Mouse (Mus musculus): ENCODE results near the gene Ipo7. TPM values are rescaled to one million over a fixed set of nuclear protein-coding genes. Genes with fewer than 3 reads are reported as not detected.
A peak's percentile ranks its signal among the peaks of the same experiment; 100 is the strongest.
"Not testable (repeated sequence)": the region's sequence is repeated elsewhere in the genome, so short reads cannot be mapped to it uniquely, and the experiment has no call there.

The Ipo7 gene
- 42.4 and 45.1 TPM in 2 replicates for polyA plus RNA-seq (2016; fragmentation: Nextera tagmentation; extraction: Ambion mirVana)

DNA sequence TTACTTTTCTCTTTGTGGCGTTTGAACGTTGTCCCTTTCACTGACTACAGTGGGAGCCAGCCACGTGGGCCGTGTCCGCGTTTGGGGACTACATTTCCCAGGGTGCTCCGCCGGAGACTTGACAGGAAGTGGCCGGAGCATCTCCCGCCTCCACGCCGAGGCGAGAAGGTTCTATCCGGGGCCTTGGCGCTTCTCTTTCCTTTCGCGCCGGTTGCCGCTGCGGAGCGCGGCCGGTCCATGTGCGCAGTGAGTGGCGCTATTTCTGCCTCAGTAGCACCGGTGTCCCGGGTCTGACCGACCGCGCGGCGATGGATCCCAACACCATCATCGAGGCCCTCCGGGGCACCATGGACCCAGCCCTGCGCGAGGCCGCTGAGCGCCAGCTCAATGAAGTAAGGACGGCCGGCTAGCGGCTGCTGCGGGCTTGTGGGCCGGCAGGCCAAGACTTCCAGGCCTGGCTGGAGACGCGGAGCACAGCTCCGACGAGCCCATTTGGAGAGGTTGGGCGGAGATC lies at the start of gene Ipo7:
Ipo7 (plus strand) TSS at position 158 of the 514 bp plus-strand sequence.
- under 1% methylated on average over 48 of the region's 48 CpGs for WGBS
- ATAC-seq (ENCODE audit: insufficient number of reproducible peaks, insufficient read depth, low FRiP score, low TSS enrichment): peak; percentile 94
- Histone ChIP-seq H3K4me1 (no peaks in the 10 kb centered on the region; the same call in 1 of the 2 replicates), H3K4me3 (peak within 1 kb of the TSS; percentile 99), H3K27me3 (no peaks in the 10 kb centered on the region), H3K9ac (peak within 1 kb of the TSS; percentile 97), H3K27ac (peak within 1 kb of the TSS; percentile 95), H3K4me2 (replicated peaks) (peak within 1 kb of the TSS; percentile 58), H3K36me3 (no peaks in the 10 kb centered on the region), H3K9me3 (no peaks in the 10 kb centered on the region)

DNA sequence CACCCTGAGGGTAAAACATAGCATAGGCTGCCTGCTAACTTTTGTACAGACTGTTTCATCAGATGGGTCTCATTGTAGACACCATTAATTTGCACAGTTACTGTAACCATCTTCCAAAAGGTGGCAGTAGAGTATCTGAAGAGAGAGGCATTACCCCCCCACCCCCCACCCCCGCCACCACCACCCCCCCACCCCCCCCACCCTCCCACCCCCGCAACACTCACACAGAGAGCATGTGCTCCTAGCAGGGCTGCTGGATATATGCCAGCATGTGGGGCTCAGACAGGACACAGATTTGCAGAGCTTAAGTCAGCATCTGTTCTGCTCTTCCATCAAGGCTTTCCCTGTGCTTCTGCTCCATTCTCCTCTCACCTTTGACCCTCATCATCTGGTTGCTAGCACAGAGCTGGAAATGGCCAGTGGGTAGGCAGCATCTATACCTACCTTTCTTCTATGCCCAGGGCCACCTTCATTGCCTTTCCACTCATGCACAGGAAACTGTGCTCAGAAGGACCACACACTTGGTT lies 49.1 kb upstream of the Ipo7 start:
- Histone ChIP-seq H3K4me2 (replicated peaks) (no peak overlapping the region), H3K4me3 (no peak overlapping the region), H3K36me3 (peaks cover 6% of the 10 kb centered on the region; the same call in 1 of the 2 replicates), H3K4me1 (peaks cover 16% of the 10 kb centered on the region), H3K27me3 (no peaks in the 10 kb centered on the region), H3K27ac (peak overlapping the region; percentile 79), H3K9me3 (no peaks in the 10 kb centered on the region), H3K9ac (no peak overlapping the region)
- peak; percentile 73; the same call in 1 of the 2 replicates for ATAC-seq (ENCODE audit: insufficient number of reproducible peaks, insufficient read depth, low FRiP score, low TSS enrichment)
- WGBS: 0% methylated on average over 1 of the region's 2 CpGs

DNA sequence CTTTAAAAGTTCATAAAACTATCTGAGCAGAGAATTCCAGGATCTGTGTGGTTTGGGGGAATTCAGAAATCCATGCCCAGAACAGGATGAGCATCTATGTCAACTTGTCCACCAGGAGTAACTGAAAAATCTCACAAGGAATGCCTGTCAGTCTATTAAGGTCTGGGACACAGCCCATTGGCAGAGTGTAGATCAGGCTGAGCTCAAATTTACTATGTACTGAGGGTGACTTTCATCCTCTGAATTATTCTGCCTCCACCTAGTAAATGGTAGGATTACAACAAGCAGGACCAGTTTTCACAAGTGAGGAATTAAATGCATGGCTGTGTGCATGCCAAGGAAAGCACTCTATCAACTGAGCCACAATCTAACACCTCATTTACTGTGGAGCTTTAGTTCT lies 48.5 kb upstream of the Ipo7 start:
- Histone ChIP-seq H3K4me1 (peaks cover 16% of the 10 kb centered on the region), H3K27ac (peak overlapping the region; percentile 79), H3K36me3 (peaks cover 6% of the 10 kb centered on the region; the same call in 1 of the 2 replicates), H3K4me3 (no peak overlapping the region), H3K9me3 (no peaks in the 10 kb centered on the region), H3K4me2 (replicated peaks) (no peak overlapping the region), H3K27me3 (no peaks in the 10 kb centered on the region), H3K9ac (no peak overlapping the region)
- ATAC-seq (ENCODE audit: insufficient number of reproducible peaks, insufficient read depth, low FRiP score, low TSS enrichment): no peak

DNA sequence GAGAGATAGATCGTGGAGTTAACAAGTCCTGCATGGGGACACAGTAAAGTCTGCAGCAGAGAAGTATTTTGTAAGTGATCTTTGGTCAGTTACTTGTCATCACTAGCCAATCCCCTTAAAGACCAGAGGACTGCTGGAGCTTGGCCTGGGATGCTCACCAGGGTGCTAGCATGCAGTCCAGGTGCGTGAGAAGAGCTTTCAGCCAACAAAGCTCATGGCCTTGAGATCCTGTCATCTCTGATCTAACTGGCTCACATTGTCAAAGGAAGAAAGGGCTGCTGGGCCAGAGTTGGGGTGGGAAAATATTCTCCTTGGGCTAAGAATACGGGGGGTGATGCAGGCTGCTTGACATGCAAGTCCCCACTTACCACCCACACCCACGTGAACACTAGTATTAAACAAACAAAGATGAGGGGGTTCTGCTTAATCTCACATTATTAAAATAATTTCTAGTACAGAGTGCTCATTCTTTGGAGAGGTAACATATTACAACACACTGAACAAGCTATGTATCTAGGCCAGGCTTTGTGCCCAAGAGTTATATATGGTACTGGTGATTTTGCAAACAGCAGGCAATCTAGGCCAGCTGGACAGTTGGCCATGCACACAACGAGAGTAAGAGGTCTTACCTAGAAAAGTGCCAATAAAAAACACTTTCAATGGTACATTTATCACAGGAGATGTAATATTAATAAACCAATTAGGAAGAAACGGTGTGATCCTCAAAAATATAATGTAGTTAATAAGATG lies 41.9 kb upstream of the Ipo7 start:
- no peaks in the 10 kb centered on the region for H3K4me1 ChIP-seq
- H3K36me3 ChIP-seq: peaks cover 50% of the 10 kb centered on the region
- no peak overlapping the region for H3K4me3 ChIP-seq
- H3K27me3 ChIP-seq: no peaks in the 10 kb centered on the region
- no peak overlapping the region for H3K27ac ChIP-seq
- no peak overlapping the region for H3K4me2 ChIP-seq (replicated peaks)
- no peaks in the 10 kb centered on the region for H3K9me3 ChIP-seq
- H3K9ac ChIP-seq: no peak overlapping the region
- WGBS: 90% methylated on average over 6 of the region's 6 CpGs
- ATAC-seq (ENCODE audit: insufficient number of reproducible peaks, insufficient read depth, low FRiP score, low TSS enrichment): no peak

DNA sequence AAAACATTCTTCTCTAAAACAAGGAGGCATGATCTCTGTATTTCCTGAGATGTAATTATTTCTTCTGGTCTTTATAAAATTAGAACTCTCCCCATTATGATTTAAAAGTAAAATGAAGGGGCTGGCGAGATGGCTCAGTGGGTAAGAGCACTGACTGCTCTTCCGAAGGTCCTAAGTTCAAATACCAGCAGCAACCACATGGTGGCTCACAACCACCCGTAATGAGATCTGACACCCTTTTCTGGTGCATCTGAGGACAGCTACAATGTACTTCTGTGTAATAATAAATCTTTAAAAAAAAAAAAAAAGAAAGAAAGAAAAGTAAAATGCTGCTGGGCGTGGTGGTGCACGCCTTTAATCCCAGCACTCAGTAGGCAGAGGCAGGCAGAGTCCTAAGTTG lies 40.9 kb upstream of the Ipo7 start:
- H3K27me3 ChIP-seq; H3K9me3 ChIP-seq; H3K4me2 ChIP-seq (replicated peaks); H3K4me1 ChIP-seq; H3K27ac ChIP-seq; ATAC-seq (ENCODE audit: insufficient number of reproducible peaks, insufficient read depth, low FRiP score, low TSS enrichment); H3K9ac ChIP-seq; H3K4me3 ChIP-seq: not testable (repeated sequence)
- H3K36me3 ChIP-seq: peaks cover 58% of the 10 kb centered on the region
- 70% methylated on average over 5 of the region's 5 CpGs for WGBS

DNA sequence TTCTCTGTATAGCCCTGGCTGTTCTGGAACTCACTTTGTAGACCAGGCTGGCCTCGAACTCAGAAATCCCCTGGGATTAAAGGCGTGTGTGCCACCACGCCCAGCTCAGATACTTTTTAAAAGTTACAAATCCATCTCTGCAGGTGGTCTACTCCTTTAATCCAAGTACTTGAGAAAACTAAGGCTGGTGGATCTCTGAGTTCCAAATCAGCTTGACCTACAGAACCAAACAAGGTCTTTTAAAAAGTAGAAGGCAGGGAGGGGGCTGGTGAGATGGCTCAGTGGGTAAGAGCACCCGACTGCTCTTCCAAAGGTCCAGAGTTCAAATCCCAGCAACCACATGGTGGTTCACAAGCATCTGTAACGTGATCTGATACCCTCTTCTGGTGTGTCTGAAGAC lies 33.5 kb upstream of the Ipo7 start:
- H3K27ac ChIP-seq; ATAC-seq (ENCODE audit: insufficient number of reproducible peaks, insufficient read depth, low FRiP score, low TSS enrichment); H3K4me3 ChIP-seq; H3K9me3 ChIP-seq; H3K9ac ChIP-seq; H3K27me3 ChIP-seq: not testable (repeated sequence)
- 80% methylated on average over 5 of the region's 5 CpGs for WGBS
- H3K4me2 ChIP-seq (replicated peaks): peak overlapping the region; percentile 68
- H3K36me3 ChIP-seq: peaks cover 18% of the 10 kb centered on the region
- H3K4me1 ChIP-seq: peaks cover 12% of the 10 kb centered on the region

DNA sequence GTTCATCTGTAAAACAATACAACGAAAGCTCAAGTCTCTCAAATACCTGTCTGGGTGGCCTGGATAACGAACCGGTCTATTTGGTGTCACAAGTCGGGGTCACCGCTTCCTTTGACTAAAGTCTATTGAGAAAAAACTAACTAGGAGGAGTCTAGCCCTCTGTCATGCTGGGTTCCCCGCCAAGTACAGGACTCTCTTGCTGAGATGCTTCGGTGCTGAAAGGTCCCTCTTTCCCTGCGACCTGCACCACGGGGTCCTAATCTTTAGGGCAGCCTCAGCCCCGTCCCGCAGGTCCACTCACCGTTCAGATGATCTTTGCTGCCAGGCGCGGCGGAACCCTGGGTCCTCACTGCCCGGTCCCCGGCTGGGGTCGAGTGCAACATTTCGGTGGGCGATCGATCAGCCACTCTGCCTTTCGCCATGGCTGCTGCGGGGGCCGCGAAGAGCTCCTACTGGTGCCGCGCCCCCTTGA lies 32.4 kb upstream of the Ipo7 start:
- under 1% methylated on average over 27 of the region's 27 CpGs for WGBS

DNA sequence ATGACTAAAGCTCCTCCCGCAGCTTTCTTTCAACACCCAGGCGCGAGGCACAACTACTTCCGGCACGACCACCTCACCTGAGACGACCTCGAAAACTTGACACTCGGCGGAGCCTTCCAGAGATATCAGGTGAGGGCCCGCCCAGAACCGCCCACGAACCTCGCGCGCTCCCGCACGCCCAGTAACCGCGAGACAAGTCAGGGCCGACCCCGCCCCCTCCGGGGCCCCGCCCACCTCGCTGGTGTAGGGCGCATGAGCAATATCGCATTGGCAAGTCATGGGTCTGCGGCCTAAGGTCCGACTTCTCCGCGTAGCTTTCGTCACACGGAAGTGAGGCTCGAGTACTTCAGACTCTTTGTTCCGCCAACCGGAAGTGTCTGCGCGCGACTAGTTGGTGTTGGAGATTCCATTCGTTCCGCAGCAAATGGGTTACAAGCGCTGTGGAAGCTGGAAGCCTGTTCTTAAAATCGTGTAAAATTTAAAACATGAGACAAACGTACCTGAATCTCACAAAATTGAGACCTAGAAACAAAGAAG lies 31.9 kb upstream of the Ipo7 start:
- peak overlapping the region; percentile 71 for H3K4me3 ChIP-seq
- peak overlapping the region; percentile 75 for H3K27ac ChIP-seq
- peak overlapping the region; percentile 79 for H3K9ac ChIP-seq
- peaks cover 12% of the 10 kb centered on the region for H3K4me1 ChIP-seq
- peak; percentile 97 for ATAC-seq (ENCODE audit: insufficient number of reproducible peaks, insufficient read depth, low FRiP score, low TSS enrichment)
- H3K4me2 ChIP-seq (replicated peaks): peak overlapping the region; percentile 68
- WGBS: under 1% methylated on average over 42 of the region's 43 CpGs
- H3K36me3 ChIP-seq: peaks cover 9% of the 10 kb centered on the region; the same call in 1 of the 2 replicates
- no peaks in the 10 kb centered on the region for H3K9me3 ChIP-seq
- H3K27me3 ChIP-seq: no peaks in the 10 kb centered on the region

More for the DNA sequence above, 32.4 kb upstream of the Ipo7 start:
- H3K36me3 ChIP-seq: peaks cover 9% of the 10 kb centered on the region; the same call in 1 of the 2 replicates
- peak overlapping the region; percentile 75 for H3K27ac ChIP-seq
- H3K27me3 ChIP-seq: no peaks in the 10 kb centered on the region
- H3K4me2 ChIP-seq (replicated peaks): peak overlapping the region; percentile 68
- H3K9ac ChIP-seq: peak overlapping the region; percentile 79
- ATAC-seq (ENCODE audit: insufficient number of reproducible peaks, insufficient read depth, low FRiP score, low TSS enrichment): peak; percentile 50
- H3K9me3 ChIP-seq: no peaks in the 10 kb centered on the region
- H3K4me3 ChIP-seq: peak overlapping the region; percentile 71
- H3K4me1 ChIP-seq: peaks cover 12% of the 10 kb centered on the region

DNA sequence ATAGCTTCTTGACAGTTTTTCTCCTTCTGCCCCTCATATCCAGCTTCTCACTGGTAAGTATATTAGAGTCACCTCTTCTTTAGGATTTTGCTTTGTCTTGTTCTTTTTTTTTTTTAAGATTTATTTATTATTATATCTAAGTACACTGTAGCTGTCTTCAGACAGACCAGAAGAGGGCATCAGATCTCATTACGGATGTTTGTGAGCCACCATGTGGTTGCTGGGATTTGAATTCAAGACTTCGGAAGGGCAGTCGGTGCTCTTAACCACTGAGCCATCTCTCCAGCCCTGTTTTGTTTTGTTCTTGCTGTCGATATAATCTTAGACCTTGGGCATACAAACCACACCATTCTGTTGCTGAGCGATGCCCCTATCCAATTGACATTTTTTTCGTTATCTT lies 31.3 kb upstream of the Ipo7 start, which contains the start of gene Tmem41b:
Tmem41b (minus strand) TSS at position 155 of the 400 bp plus-strand sequence.
- ATAC-seq (ENCODE audit: insufficient number of reproducible peaks, insufficient read depth, low FRiP score, low TSS enrichment); H3K9me3 ChIP-seq; H3K27me3 ChIP-seq; H3K36me3 ChIP-seq: not testable (repeated sequence)
- 31% methylated on average over 6 of the region's 6 CpGs for WGBS
- Histone ChIP-seq H3K4me3 (peak within 1 kb of the TSS; percentile 71), H3K4me1 (peaks cover 12% of the 10 kb centered on the region), H3K4me2 (replicated peaks) (peak within 1 kb of the TSS; percentile 68), H3K27ac (peak within 1 kb of the TSS; percentile 75), H3K9ac (peak within 1 kb of the TSS; percentile 79)

DNA sequence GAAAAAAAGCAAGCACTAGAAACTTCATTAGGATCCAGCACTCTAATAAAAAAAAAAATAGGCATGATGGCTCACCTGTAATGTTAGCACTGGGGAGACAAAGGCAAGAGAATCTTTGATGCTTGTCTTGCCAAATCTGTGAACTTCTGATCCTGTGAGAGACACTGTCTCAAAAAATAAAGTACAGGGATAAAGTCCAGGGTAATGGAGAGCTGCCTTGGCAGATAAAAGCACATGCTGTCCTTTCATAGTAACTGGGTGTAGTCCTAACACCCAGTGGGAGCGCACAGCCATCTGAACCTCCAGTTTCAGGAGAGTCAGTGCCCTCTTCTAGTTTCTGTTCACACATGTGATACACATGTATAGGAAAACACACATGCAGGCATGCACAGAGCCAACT lies 26.8 kb upstream of the Ipo7 start:
- Histone ChIP-seq H3K4me1 (no peaks in the 10 kb centered on the region), H3K27me3 (no peaks in the 10 kb centered on the region), H3K4me3 (no peak overlapping the region), H3K27ac (no peak overlapping the region), H3K9me3 (no peaks in the 10 kb centered on the region), H3K4me2 (replicated peaks) (no peak overlapping the region), H3K36me3 (no peaks in the 10 kb centered on the region), H3K9ac (no peak overlapping the region)
- no peak for ATAC-seq (ENCODE audit: insufficient number of reproducible peaks, insufficient read depth, low FRiP score, low TSS enrichment)
- WGBS: 92% methylated on average over 1 of the region's 1 CpGs

DNA sequence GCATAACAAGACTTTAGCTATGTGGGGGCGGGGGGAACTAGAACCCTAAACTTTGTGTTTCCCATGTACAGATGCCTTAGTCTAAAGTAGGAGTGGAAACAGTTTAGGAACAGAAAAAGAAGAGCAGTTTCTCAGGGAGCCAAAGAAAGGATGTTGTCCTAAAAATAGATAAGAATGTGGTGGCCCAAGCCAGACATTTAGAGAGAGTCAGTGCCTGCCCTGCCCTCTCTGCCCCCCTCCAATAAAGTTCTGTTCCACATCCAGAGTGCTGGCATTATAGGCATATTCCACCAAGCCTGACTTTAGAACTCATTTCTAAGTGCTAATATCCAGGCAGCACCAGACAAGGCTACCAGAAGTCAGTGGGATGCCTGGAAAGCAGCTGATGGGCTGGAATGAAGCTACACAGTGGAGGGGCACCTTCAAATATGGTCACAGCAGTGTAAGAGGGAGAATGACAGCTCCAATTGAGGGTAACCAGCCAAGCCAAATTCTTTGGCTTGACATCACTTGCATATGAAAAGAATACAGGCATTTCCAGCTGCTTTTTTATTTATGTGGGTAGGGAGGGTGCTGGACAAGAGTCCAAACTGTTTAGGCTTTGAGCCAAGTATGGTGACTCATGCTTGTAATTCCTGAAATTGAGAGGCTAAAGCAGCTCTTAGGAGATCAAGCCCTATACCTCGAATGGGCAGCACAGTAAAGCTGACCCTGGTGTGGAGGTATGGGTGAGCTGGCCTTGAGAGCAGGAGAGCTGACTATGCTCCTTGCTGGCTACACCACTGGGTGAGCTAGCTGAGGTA lies 24.7 kb upstream of the Ipo7 start:
- Histone ChIP-seq H3K4me3 (no peak overlapping the region), H3K27ac (no peak overlapping the region), H3K4me2 (replicated peaks) (no peak overlapping the region), H3K9me3 (no peaks in the 10 kb centered on the region), H3K36me3 (no peaks in the 10 kb centered on the region), H3K4me1 (no peaks in the 10 kb centered on the region), H3K9ac (no peak overlapping the region), H3K27me3 (no peaks in the 10 kb centered on the region)
- WGBS: 54% methylated on average over 2 of the region's 2 CpGs
- ATAC-seq (ENCODE audit: insufficient number of reproducible peaks, insufficient read depth, low FRiP score, low TSS enrichment): no peak

Measured in embryonic facial prominence, embryonic 12.5 days (tissue).